ENCODE assay signal across 26 mouse cellular contexts in the genomic region with DNA sequence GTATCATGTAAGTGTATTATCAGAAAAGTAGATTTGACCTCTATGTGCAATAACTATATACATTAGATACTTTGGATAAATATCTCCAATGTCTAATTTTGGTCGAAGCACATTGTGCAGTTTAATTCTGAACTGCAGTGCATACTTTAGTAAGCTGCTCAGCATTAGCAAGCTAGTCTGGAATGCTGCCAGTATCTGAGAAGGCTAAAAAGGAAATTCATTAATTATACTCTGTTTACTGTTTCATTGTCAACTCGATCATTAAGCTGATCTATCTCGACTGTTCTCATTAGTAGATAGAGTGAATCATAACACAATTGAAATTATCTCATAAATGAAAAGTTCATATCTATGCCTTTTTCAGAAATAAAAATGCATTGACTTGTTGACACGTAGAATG. TPM values are rescaled to one million over a fixed set of nuclear protein-coding genes. Genes with fewer than 3 reads are reported as not detected.
DNase-seq lines count a peak whose midpoint lies in the region; ATAC-seq and TF ChIP-seq lines count a peak whose summit lies in the region.
"Had no signal": no experiment of that assay in that cellular context is flagged by ENCODE, and none has a peak within 500 bp of the region (broad histone marks: within the 10 kb centered on the region; RNA-seq: fewer than 3 reads in every experiment).

No protein-coding gene starts in this region.

- H3K4me1 ChIP-seq in forebrain, embryonic 13.5 days: no peaks in the 10 kb centered on the region
- H3K4me1 ChIP-seq in forebrain, embryonic 12.5 days: no peaks in the 10 kb centered on the region
- H3K4me1 ChIP-seq: liver, embryonic 12.5 days; neural tube, embryonic 13.5 days; stomach, embryonic 15.5 days had no signal

- no peak overlapping the region for H3K27ac ChIP-seq in forebrain, embryonic 13.5 days
- no peak overlapping the region for H3K27ac ChIP-seq in forebrain, embryonic 12.5 days
- H3K27ac ChIP-seq in layer of hippocampus, adult 2 months: no peak overlapping the region
- H3K27ac ChIP-seq: heart, adult 2 months; liver, embryonic 12.5 days; neural tube, embryonic 13.5 days; stomach, embryonic 15.5 days had no signal

- no peaks in the 10 kb centered on the region for H3K9me3 ChIP-seq in forebrain, embryonic 13.5 days (replicated peaks)
- H3K9me3 ChIP-seq in forebrain, embryonic 12.5 days: no peaks in the 10 kb centered on the region
- H3K9me3 ChIP-seq: G1E; liver, embryonic 12.5 days; neural tube, embryonic 13.5 days; stomach, embryonic 15.5 days had no signal

- H3K4me2 ChIP-seq in forebrain, embryonic 13.5 days: no peak overlapping the region
- H3K4me2 ChIP-seq in forebrain, embryonic 12.5 days: no peak overlapping the region
- H3K4me2 ChIP-seq: liver, embryonic 12.5 days; neural tube, embryonic 13.5 days; stomach, embryonic 15.5 days had no signal

- no peak overlapping the region for H3K4me3 ChIP-seq in forebrain, embryonic 13.5 days
- no peak overlapping the region for H3K4me3 ChIP-seq in forebrain, embryonic 12.5 days (replicated peaks)
- H3K4me3 ChIP-seq in layer of hippocampus, adult 2 months: no peak overlapping the region
- H3K4me3 ChIP-seq: erythroblast, embryonic 14.5 days; heart, adult 2 months; liver, embryonic 12.5 days; neural tube, embryonic 13.5 days; stomach, embryonic 15.5 days had no signal

- peak; percentile 19 to 33 for DNase-seq in layer of hippocampus, adult 2 months (ENCODE audit: low spot score in 2 of 2)
- DNase-seq in layer of hippocampus, adult 8-10 months (ENCODE audit: low spot score in 2 of 2): no peak
- peak; percentile 50 for DNase-seq in brain, adult 2 months (ENCODE audit: low read depth, low spot score)
- peak; percentile 15 for DNase-seq in retina, adult 2 months (ENCODE audit: low read depth, low spot score)
- DNase-seq in liver: no peak
- DNase-seq: adrenal gland, postnatal 36 days; cerebellum, adult 8-10 months; gastrocnemius, postnatal 14 days; heart, adult 2 months; left cerebral cortex, postnatal 4 days; lung, adult 2 months; lung, postnatal 4 days; right cerebral cortex, postnatal 25 days; thymus, adult 2 months had no signal

- H3K36me3 ChIP-seq in forebrain, embryonic 13.5 days (ENCODE audit: poor library complexity, severe bottlenecking): no peaks in the 10 kb centered on the region
- H3K36me3 ChIP-seq in forebrain, embryonic 12.5 days (replicated peaks): no peaks in the 10 kb centered on the region
- H3K36me3 ChIP-seq: G1E; liver, embryonic 12.5 days; neural tube, embryonic 13.5 days; stomach, embryonic 15.5 days had no signal

- no peak overlapping the region for H3K9ac ChIP-seq in forebrain, embryonic 13.5 days
- H3K9ac ChIP-seq in forebrain, embryonic 12.5 days: no peak overlapping the region
- H3K9ac ChIP-seq: liver, embryonic 12.5 days; neural tube, embryonic 13.5 days; stomach, embryonic 15.5 days had no signal

- 38% methylated on average over 4 of the region's 4 CpGs for WGBS in forebrain, embryonic 13.5 days
- 59% methylated on average over 4 of the region's 4 CpGs for WGBS in forebrain, embryonic 12.5 days

- ATAC-seq in forebrain, embryonic 13.5 days: peak; percentile 69
- ATAC-seq in forebrain, embryonic 12.5 days (ENCODE audit: low FRiP score): no peak; the same call in 1 of the 2 replicates
- no peak for ATAC-seq in granulocyte monocyte progenitor cell, adult 5-6 weeks (replicated peaks; ENCODE audit: poor library complexity, severe bottlenecking)
- ATAC-seq: inflammation-experienced regulatory T-cells, adult 6 months; liver, embryonic 12.5 days had no signal

- TF ChIP-seq CTCF in layer of hippocampus, adult 2 months (conservative IDR thresholded peaks at IDR 0.05): no peak

- no peaks in the 10 kb centered on the region for H3K27me3 ChIP-seq in forebrain, embryonic 13.5 days
- H3K27me3 ChIP-seq in forebrain, embryonic 12.5 days: no peaks in the 10 kb centered on the region
- H3K27me3 ChIP-seq: liver, embryonic 12.5 days; neural tube, embryonic 13.5 days; stomach, embryonic 15.5 days had no signal

RNA-seq across cellular contexts. Expression of a gene that starts 27.7 kb away (rescaled TPM):
- 3.2 and 3.9 TPM in 2 replicates for polyA plus RNA-seq in forebrain, embryonic 13.5 days (2015; fragmentation: Nextera tagmentation; extraction: Ambion mirVana)
- polyA plus RNA-seq in forebrain, embryonic 12.5 days (2016; fragmentation: Nextera tagmentation; extraction: Ambion mirVana): 2.1 and 2.5 TPM in 2 replicates
- total RNA-seq in layer of hippocampus, adult 2 months (2021): 10 to 100 TPM; 21.5 to 24.4 TPM
- total RNA-seq in layer of hippocampus, adult 8-10 months (2022): 10 to 100 TPM; 18.2 to 24.8 (median 20.2) TPM
- not detected in 2 replicates for total RNA-seq in granulocyte monocyte progenitor cell, adult 5-6 weeks (2014; fragmentation: Nextera tagmentation)
- not detected in 2 replicates for total RNA-seq in granulocyte monocyte progenitor cell, adult 5-6 weeks (2017)
- total RNA-seq: common myeloid progenitor, adult 5-6 weeks; gastrocnemius, postnatal 14 days; heart, adult 2 months; hematopoietic stem cell, adult 5-6 weeks had no signal
- polyA plus RNA-seq: erythroblast, embryonic 14.5 days; G1E; heart, adult 2 months; inflammation-experienced regulatory T-cells, adult 6 months; lung, adult 2 months; spleen, adult 2 months; thymus, adult 2 months had no signal

Comparison
In these comparisons a context has a peak if more than half of its experiments do, and no peak if none do; other contexts are left out.
1. DNase-seq: peak in layer of hippocampus, adult 2 months (2 of 2), brain, adult 2 months (single experiment) and retina, adult 2 months (single experiment); none in layer of hippocampus, adult 8-10 months (0 of 2) and liver (single experiment).
2. RNA of a gene that starts 27.7 kb away (total RNA-seq): 21.5 to 24.4 TPM in layer of hippocampus, adult 2 months and 18.2 to 24.8 TPM in layer of hippocampus, adult 8-10 months; not detected in granulocyte monocyte progenitor cell, adult 5-6 weeks; every median in the first group is over 10 times any median in the second.